Mouse (Mus musculus) embryo, embryonic 11 days (tissue): ENCODE data around the gene Fam169b.

Experiments used
- DNase-seq: peaks from one replicate; pipeline ENCODE4 v3.0.0-alpha.2; 2015

Fam169b gene

GRCm38 (mm10) chr7:68273515-68273914 lies at the start of gene Fam169b:
Gene Fam169b (plus strand): TSS chr7:68273839.
- no peak for DNase-seq

GRCm38 (mm10) chr7:68224006-68224405 lies 49.6 kb upstream of the Fam169b start:
- DNase-seq = no peak

GRCm38 (mm10) chr7:68225427-68226054 lies 48.1 kb upstream of the Fam169b start:
- DNase-seq = no peak

- DNase-seq = no peak
Observed at GRCm38 (mm10) chr7:68227021-68227420, 46.6 kb upstream of the Fam169b start.

GRCm38 (mm10) chr7:68227621-68228020 lies 46.0 kb upstream of the Fam169b start:
- no peak for DNase-seq

GRCm38 (mm10) chr7:68228491-68228890 lies 45.1 kb upstream of the Fam169b start:
- peak; percentile 50 for DNase-seq

DNA sequence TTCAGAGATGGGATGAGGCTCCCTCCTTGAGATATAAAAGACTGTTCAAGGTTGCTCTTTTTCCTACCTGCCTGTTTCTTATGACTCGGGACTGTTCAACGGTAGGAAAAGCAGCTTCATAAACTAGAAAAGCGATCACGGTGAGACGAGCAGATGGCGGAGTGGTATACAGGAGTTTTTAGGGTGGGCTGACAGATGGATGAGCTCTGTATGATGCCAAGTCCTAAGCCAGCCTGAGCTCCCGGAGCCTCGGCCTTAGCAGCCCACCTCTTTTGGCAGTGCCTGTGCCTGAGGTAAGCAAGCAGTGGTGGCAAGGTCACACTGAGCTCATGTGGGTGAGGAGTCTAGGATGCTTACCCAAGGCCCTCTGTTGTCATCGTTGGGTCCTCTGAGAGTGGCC lies 42.8 kb upstream of the Fam169b start:
- DNase-seq = no peak

DNA sequence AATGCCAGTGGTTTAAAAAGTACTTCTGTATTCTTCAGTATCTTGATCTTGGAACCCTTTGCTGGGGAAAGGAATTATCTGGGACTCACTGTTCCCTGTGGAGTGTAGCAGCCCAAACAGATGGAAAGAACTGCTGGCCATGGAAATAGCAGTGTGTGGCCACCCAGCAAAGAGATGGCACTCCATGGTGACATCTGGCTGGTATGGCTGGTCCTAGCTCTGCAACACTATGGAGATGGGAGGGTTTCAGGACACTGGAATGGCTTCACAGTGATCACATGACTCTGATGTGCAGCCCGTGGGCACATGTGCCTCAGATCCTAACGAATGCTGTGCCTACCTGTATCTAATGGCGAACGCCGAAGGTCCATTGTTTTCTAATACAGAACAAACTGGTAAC lies 41.1 kb upstream of the Fam169b start:
- DNase-seq = no peak

DNA sequence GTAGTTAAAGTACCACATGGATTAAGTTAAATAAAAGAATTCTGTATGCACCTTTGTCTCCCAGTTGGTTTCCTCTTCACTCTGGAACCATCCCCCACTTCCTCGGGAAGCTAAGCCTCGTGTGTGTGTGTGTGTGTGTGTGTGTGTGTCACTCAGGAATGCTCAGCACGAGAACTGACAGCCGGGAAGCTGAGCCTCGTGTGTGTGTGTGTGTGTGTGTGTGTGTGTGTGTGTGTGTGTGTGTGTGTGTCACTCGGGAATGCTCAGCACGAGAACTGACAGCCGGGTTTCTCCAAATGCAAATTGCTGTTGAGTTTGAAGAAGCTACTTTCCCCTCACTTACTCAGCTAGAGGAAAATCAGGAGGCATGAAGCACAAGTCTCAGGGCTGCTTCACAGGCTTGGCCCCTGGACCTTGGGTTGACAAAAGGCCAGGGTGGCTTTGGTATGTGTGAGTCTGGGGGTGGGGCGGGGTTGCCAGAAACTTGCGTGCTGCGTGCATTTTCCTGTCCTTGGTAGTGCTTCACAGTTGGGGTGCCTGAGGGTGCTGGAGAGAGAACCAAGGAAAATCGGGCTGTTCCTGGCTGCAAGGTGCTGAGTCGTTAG lies 39.9 kb upstream of the Fam169b start:
- peak; percentile 73 for DNase-seq

DNA sequence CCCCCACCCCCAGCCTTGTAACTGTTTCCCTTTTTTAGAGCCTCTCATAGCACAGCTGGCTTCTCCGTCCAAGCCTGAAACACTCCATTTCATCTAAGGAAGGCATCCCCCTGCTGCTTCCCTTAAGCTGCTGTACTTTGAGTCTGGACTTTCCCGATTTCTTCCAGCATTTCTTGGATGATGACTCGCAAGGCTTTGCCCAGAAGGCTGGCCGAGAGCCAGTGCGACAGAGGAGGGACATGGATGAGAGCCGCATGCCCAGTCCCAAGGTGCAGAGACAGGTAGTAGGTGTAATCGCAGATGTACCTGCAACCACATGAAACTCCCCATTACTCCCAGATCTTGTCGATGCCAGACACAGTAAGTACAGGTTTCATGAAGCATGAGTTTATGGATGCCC lies 36.8 kb upstream of the Fam169b start:
- no peak for DNase-seq

DNA sequence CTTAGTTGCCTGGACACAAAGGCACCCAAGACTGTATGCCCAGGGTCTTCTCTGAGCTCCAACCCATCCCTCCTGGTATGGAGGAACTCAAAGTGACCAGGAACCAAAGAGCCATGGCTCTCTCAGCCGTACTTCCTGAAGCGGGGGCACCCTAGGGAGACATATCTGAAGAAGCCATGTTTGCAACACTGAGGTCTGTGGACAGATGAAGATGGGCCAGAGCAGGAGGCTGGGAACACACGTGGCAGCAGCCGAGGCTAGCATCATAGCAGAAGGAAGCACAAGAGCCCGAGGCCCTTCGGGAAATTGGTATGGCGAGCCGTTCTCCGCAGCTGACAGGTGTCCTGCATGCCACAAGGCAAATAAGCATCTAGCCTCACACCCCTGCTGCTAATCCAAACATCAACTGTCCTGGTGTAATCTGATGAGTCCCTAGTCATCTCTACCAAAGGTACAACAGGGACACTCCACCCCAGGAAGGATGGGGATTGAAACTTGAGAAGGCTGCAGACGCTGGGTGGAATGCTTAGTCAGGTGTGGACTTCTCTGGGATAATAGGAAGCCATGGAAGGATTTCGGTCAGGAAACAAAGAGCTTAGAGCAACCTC lies 34.3 kb upstream of the Fam169b start:
- no peak for DNase-seq

- no peak for DNase-seq
Observed at GRCm38 (mm10) chr7:68241205-68241604, 32.4 kb upstream of the Fam169b start.

DNA sequence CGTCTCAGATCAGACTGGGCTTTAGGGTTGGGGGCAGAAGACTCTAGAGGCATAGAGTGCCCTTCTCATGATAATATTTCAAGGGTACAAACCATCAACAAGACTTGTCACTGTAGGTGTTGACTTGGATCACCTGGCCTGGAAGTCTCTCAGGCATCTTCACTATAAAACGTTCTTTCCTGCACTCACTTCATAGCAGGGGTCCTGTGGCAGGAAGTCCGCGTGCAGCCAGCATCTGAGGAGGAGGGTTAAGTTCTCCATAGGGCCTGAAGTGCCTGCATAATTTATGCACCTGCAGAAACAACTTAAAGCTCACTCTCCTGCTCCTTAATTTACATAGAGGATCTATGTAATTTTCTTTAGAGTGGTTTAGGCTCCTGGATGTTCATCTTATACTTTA lies 28.0 kb upstream of the Fam169b start:
- DNase-seq = no peak

- DNase-seq = no peak
Observed at GRCm38 (mm10) chr7:68246249-68246648, 27.4 kb upstream of the Fam169b start.

DNA sequence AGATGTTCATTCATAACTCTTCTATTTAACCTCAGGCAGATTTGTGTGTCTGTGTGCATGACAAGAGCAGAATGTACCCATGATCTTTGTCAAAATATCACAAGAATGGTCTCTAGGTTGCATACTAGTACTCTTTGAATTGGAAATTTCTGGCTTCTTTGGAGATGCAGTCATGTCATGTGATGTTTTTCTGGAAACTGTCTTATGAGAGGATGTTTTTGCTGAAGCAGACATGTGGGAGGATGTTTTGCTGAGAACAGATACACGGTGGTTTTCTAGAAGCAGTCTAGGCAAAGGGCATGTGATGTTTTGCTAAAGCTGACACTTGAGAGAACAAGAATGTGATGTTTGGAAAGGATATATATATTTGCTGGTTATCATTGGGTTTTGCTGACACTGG lies 23.2 kb upstream of the Fam169b start:
- no peak for DNase-seq

DNA sequence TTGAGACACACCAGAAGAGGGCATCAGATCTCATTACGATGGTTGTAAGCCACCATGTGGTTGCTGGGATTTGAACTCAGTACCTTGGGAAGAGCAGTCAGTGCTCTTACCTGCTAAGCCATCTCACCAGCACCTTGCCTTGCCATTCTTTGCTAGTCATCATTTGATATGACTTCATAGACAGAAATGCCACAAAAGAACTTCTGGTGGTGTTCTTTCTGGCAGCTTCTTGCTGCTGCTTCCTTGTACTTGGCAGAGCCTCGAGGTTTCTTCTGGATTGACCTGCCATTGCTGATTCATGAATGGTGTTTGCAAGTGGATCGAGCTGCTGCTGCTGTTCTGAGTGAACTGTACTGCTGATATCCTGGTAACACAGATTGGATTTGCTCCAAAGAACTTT lies 22.7 kb upstream of the Fam169b start:
- DNase-seq = no peak

GRCm38 (mm10) chr7:68257767-68258166 lies 15.9 kb upstream of the Fam169b start:
- DNase-seq = no peak

- no peak for DNase-seq
Observed at GRCm38 (mm10) chr7:68258326-68259150, 15.1 kb upstream of the Fam169b start.

GRCm38 (mm10) chr7:68259523-68260081 lies 14.0 kb upstream of the Fam169b start:
- DNase-seq = no peak

DNA sequence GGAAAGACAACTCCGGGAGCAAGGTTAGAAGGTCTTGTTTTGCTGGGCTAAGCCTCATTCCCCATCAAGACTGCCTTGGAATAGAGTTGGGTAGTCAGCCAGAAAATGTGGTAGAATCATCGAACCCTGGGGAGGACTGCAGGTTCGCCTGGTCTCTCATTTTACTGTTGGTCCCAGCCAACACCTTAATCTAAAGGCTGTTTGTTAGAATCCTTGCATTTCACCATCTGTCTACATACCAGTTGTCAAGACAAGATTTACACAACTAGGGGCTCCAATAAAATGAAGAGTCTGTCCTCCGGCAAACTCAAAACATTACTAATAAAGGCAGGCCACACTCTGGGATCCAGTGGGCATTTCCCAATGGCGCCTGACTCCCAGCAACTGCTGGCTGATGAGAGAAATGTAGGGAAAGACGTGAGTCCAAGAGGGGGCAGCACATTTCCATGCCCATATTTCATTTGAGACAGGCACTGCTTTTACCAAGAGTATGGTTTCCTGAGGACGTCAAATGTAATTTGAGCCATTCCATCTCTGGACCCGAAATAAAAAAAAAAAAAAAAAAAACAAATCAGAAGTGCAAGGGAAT lies 10.9 kb upstream of the Fam169b start:
- no peak for DNase-seq

GRCm38 (mm10) chr7:68263346-68264027 lies 10.2 kb upstream of the Fam169b start:
- DNase-seq = no peak

DNA sequence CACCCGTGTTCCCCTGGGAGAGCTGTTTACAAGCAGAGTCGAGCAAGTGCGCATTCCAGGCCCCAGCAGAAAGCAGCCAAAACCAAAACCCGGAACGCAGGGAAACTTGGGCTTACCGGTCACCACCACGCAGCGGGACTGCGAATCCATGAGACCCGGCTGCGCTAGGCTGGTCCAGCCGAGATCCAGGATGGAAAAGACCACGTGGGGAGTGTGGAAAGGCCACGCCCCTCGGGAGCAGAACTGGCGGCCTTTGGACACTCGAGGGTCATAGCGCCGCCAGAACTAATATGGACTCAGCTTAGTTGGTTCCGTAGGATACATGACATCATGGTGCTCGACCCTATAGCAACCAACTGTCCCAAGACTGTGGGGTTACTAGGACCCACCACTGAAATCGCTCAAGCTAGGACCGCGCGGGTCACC lies 9.6 kb upstream of the Fam169b start, which contains the start of gene Pgpep1l:
Pgpep1l (minus strand) TSS at position 206 of the 426 bp plus-strand sequence.
- DNase-seq = peak; percentile 76
